Mouse (Mus musculus): ENCODE data around the gene Rbm47.

Rbm47 gene

DNA sequence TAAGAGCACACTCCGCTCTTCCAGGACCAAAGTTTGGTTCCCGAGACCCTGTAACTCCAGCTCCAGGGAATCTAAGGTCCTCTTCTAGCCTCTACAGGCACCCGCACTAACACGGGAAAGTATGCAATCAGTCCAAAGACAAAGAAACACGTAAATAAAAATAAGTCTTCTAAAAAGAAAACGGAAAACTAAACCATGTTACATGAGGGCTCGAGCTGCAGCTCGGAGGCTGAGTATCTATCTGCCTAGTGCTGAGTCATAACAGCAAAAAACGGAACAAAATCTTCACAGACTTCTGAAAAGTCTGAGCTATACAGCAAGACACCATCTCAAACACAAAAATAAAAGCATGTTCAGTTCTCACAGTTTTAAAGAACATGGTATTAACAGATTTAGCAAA, 86.0 kb downstream of the Rbm47 start:
- DNase-seq (ENCODE audit: low read depth, low spot score) = no peak

DNA sequence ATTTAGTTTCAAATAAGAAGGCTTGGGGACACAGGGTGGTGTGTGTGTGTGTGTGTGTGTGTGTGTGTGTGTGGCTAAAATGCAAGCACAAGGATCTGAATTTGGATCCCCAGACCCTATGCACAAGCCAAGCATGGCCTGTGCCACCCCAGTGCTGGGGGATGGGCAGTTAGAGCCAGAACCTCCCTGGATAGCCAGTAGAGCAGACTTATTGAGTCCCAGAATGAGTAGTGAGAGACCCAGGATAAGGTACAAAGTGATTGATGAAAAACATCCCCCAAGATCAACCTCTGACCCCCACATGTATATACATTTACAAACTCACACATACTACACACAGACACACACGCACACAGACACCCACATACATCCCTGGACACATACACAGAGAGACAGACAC, 86.6 kb downstream of the Rbm47 start:
- no peak for DNase-seq (ENCODE audit: low read depth, low spot score)

DNA sequence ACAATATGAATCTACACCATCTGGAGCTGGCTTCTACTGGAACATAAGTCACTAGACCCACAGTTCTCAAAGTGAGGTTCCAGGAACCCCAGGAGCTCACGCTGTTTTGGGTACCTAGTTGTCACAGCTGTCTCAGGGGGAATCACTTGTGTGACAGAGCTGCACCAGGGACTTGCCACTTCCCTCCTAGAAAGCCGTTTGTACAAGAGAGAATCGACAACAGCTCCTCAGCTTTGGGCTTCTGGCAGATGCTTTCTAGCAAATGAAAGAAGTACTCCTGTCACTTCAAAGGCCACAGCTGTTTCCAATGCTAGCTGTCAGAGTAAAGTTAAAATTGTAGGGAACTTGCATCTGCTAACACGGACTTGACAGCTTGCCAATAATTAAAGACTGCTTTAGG, 87.4 kb downstream of the Rbm47 start:
- DNase-seq (ENCODE audit: low read depth, low spot score) = no peak

DNA sequence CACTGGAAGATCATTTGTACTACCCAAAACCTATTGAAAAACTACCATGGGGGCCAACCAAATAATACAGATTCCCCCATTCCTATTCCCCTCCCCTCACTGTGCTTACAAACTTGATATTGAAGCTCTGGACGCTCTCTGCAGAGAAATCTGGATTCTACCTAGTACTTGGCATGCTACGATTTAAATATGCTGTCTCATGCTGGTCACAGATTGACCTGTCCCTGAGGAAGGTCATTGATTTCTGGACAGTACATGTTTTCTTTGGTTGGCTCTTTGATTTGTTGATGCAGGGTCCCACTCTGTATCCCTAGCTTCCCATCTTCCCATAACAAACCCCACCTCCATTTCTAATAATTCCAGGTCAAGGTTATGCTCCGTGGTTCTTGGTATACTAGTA, 88.4 kb downstream of the Rbm47 start:
- no peak for DNase-seq (ENCODE audit: low read depth, low spot score)

DNA sequence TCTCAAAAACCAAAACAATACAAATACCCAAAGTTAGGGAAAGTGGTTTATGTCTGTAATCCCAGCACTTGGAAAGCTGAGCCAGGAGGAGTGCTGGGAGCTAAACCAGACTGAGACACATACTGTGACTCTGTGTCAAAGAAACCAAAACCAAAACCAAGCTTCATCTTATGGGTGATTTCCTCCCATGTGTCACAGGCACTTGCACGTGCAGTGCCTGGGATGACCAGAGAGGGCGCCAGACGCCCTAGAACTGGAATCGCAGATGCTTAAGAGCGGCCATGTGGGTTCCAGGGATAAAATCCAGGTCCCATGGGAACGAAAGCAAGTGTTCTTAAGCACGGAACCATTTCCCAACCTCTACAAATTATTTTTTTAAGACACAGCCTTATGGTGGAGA, 89.6 kb downstream of the Rbm47 start:
- no peak for DNase-seq (ENCODE audit: low read depth, low spot score)

DNA sequence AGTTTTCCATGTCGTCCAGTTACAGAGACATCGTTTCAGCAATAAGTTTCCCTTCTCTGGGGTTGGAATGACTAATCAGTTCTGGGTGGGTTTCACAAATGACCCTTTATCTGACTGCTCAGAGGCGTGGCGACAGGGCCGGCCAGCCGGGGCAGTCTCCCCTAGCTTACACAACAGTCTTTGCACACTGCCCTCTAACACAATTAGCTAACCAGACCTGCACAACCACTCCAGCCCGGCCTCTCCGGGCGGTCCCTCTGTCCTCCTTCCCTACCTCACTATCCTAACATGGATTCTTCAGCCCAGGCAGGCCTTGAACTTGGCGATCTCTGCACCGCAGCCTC, 90.7 kb downstream of the Rbm47 start:
- DNase-seq (ENCODE audit: low read depth, low spot score) = no peak

DNA sequence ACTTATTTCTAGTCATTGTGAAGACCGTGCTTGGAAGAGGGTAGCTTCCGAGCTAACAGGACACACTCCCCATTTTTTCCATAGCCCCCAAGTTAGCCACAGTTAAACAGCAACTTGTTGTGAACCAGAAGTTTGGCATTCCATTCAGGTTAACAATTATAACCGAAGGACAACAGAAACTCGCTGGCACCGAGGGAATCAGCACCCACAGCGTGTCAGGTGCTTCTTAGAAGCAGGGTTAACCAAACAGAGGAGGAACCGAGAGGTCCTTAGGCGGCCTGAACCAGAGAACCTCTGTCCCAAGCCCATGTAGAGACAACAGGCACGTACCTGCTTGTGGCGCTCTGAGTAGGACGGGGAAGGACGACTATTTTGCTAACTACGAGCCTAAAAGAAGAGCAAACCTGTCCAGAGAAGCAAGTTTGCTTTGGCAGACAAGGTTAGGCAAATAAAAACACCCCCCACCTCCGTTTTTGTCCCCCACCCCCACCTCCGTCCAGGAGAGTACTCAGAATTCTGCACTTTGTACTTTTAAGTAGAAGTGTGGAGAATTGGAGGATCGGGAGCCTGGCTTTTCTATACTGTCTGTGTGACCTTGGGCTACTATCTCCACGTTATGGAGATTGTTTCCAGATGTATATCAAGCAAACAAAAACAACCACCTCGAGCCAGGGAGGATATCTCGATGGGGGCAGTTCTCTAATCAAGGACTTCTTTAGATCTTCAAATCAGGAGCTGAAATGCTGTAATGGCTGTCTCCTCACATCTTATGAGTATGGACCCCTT, 91.3 kb downstream of the Rbm47 start:
- no peak for DNase-seq (ENCODE audit: low read depth, low spot score)

DNA sequence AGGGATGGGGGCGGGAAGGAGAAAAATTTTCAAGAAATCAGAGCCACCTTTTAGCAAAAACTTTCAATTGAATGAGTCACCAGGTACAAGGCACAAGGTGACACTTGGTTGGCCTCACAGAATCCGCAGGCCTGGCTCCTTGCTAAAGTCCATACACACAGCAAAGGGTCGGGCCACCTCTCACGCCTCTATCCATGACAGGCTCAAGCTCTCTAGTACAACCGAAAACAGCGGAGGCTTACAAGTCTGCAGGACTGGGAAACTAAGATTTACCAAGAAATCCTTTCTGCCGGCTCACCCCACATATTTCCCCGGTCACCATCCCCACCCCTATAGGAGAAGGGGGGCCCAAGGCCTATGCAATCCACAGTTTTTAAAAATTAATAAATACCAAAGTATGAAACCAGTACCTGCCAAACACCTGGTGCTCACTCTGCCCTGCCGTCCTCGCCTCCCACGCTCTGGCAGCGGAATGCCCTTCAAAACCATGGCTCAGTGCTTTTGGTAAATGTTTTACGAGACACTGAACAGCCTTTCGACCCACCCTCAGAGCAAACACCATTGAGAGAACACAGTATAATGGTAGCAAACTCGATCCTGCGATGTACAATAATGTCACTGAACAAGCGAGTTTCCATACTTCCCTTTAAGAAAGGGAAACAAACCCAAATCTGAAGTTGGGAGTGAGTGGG, 92.2 kb downstream of the Rbm47 start:
- DNase-seq (ENCODE audit: low read depth, low spot score) = no peak

DNA sequence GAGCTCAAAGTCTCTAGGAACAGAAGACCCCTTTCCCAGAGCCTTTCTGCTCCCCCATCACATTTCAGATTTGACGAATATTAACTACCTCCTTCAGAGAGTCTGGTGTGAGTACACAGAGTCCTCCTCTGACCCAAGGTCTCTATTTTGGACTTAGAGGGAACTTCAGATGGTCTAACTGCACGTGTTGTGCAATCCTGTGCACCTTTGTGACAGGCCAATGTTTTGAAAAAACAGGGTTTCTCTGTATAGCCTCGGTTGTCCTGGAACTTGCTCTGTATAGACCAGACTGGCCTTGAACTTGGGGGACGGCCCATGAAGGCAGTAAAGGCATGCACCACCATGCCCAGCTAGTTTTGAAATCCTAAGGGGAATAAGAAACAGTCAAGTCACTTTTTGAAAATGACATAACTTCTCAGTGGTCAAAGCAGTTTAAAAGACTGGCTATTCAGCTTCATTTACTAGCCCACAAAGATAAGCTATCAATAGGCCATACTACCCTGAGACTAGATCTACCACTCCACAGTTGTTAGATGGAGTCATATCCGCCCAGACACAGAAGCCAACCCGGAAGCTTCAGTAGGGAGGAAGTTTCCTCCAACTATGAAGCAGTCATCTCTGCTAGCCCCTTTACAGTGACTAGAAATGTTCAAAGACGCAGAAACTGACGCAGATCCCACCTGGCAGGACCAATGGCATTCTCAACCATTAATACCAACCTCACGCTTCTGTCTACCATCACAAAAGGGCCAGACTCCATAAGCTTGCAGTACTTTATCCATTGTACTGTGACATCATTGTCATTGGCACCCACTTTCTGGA, 93.3 kb downstream of the Rbm47 start:
- no peak for DNase-seq (ENCODE audit: low read depth, low spot score)

DNA sequence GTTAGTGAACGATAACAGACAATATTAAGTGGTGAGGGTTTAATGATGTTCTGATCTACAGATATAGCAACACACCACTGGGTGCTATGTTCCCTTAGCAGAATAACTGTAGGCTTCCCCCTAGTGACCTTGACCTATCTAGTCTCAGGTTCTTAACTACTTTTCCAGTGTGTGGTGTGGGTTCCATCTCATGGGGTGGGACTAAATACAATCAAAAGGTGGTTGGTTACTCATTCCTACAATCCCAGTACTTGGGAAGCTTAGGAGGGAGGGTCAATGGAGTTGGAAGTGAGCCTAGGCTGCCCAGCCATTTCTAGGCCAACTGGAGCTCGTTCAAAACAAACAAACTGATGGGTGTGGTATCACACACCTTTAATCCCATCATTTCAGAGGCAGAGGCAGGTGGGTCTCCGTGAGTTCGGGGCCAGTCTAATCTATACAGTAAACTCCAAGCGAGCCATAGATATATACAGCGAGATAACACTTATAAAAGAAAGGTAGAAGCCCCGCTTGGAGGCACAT, 94.4 kb downstream of the Rbm47 start:
- no peak for DNase-seq (ENCODE audit: low read depth, low spot score)

DNA sequence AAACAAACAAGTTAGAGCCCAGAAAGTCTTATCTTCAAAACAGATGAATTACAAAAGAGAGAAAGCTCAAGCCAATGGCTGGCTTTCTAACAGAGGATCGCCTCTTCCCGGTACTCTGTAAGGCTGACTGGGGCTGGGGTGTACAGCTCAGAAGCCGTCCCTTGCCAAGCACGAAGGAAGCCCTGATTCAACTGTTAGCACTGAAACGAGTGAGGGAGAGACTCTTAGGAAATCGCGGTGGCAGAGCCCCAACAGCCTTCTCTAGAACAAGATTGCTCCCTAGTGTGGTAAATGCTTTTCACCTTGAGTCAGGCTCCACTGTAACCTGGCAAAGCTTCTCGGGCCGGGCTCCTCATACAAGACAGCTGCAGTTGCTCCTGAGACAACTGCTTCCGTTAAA, 95.5 kb downstream of the Rbm47 start:
- DNase-seq (ENCODE audit: low read depth, low spot score) = no peak

DNA sequence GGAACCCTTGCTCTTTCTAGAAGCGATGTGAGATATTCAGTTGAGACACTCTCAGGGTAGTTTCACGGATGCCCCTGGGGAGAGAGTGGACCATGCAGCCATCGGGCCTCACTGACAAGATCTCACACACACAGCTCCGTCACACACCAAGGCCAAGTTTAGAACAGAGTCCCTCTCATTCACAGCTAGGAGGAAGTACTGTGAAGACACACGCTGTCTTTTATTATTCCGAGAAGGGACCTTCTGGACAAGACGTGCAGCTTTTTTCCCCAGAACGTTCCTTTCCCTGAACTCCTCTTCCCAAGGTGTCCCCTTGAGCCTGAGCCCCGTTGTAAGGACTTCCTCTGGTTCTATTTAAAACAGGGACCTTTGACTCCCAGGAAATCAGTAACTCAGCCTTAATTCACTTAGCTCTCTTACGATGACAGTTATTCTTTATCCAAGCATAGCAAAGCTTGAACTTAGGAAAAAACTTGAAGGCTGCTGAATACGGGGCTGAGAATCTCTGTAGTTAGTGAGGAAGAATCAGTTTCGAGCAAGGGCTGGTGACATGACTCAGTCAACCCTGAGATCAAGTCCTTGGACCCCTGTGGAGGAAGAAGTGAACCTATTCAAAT, 96.1 kb downstream of the Rbm47 start:
- no peak for DNase-seq (ENCODE audit: low read depth, low spot score)

DNA sequence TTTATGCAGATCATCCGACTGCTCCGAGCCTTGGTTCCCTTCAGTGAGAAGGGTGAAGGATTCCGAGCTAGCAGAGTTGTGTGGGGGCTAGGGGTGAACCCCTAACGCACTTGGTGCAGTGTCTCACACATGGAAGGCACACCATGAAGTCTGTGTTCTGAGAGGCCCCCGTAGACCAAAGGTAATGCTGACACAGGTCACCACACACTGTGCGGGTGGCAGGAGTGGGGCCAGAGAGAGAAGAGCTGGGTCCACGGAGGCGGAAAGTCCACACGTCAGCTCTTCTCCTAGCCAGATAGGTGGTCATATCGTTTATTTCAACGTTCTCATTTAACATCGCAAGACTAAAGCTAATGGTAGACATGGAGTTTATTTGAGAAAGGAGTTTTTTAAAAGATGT, 97.0 kb downstream of the Rbm47 start:
- DNase-seq (ENCODE audit: low read depth, low spot score) = no peak

DNA sequence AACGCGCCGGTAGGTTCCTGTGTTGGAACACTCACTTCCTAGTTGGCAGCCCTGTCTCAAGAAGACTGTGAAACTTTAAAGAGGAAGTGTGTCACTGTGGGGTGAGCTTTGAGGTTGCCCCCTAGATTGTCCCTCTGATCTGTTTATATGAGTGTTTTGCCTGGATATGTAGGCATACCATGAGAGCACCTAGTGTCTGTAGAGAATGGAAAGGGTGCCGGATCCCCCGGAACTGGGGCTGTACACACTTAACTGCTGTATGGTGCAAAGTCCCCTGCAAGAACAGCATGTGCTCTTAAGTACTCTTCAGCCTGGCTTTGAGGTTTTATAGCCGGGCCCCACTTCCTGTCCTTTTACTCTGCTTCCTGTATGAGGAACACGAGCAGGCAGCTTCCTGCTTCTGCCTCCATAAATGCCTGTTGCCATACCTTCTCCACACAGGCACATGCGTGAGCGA, 97.9 kb downstream of the Rbm47 start:
- no peak for DNase-seq (ENCODE audit: low read depth, low spot score)

DNA sequence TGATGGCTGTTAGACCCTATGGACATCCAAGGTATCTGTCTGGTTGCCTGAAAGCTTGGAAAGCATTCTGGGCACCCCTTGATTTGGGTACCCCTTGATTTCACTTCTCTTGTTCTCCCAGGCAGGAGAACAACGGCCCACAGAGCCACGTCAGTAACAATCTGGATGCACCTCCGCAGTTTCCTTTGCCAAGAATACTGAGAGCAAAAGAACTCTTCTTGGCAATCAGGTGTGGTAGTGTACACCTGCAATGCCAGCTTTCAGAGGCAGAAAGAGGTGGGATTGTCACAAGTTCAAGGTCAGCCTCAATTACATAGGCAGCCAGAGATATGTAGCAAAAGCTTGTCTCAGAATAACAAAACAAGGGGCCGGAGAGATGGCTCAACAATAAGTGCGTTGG, 98.7 kb downstream of the Rbm47 start:
- DNase-seq (ENCODE audit: low read depth, low spot score) = no peak

DNA sequence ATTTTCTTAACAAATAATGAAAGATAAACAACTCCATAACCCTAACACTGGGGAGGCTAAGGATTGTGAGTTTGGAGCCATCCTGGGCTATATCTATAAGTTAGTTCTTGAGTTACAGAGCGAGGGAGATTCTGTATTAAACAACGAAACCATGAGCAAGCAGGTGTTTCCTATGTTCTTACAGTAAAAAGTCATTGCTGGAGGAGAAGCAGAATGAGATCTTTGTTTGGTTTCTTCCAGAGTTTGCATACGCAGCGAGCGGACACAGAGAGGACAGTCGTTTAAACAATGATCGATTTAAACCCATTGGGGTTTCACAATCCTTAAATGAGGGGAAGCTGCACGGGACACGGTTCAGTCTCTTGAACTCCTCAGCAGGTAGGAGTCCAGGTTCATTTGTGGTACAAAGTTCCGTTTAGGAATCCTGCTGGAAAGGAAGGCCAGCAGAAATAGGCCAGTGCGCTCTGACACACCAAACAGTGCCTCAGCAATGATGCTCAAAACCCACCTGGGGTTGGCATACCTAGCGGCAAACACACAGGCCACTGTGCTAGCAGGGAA, 99.2 kb downstream of the Rbm47 start:
- DNase-seq (ENCODE audit: low read depth, low spot score) = no peak

DNA sequence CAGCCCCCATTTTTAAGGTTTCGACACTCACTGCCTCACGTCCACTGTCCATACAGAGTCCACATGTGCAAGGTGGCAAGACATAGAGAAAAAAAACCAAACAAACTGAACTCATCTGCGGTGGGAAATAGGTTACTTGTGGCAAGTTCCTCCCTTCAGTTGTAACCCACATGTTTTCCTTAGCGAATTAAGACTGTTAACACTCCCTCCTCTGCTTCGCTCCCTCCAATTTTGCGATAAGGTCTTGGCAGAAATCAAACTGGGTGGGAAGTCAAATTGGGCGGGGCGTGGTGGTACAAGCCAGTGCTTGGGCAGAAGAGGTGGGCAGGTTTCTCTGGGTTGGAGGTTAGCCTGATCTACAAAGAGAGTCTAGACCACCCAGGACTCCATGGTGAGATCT, 101.2 kb downstream of the Rbm47 start:
- DNase-seq (ENCODE audit: low read depth, low spot score) = no peak

DNA sequence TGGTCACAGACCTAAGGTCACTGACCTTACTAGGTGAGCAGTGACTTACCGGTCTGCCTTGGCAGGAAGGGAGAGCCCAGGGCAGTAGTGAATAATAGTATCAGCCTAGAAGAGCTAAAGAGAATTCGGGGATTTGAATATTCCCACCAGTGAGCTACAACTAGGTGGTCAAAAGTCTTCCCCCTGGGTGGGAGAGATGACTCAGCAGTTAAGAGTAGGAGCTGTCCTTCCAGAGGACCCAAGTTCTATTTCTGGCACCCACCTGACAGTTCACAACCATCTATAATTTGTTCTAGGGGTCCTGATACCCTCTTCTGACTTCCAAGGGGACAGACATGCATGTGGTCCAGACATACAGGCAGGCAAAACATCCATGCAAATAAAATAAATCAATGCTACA, 102.6 kb downstream of the Rbm47 start:
- DNase-seq (ENCODE audit: low read depth, low spot score) = no peak

DNA sequence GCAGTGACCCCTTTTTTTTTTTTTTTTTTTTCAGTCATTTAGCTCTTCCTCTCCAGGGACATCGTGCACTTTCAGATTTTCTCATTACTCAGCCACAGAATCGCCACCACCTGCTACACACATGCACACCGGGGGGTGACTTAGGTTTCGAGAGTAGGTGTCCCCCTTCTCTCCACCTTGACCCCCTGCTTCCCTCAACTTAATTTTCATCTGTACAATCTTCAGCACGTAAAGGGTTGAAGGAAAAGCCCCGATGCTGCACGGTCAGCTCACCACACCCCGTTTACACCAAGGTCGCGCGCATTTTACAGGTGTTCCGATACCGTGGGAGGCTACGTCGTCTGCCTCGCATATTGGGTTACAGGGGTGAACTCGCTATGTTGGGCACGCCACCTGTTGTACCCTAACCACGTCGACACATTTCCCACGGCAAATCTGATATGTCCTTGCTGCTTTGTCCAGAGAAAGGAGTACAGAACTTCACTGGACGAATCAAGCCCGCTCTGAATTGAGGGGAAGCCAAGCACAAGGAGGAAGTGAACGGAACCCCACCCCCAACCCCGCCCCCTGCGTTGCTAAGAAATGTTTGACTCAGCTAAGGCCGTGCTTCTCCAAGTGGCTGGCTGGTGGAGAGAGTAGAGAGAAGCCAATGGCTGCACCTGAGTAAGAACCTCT, 103.3 kb downstream of the Rbm47 start:
- DNase-seq (ENCODE audit: low read depth, low spot score) = no peak

DNA sequence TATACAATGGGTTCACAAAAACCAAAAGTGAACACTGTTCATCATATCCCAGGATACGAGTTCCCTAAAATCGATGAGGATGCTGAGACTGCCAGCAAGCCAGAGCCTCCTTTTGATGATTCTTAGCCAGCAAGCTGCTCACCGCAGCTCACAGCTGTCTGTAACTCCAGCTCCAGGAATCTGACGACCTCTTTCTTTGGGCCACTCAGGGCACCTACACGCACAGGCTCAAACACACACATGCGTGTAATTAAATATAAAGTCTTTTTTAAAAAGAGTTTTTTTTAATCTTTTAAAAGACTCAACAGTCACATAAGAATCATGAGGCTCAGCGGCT, 103.8 kb downstream of the Rbm47 start:
- no peak for DNase-seq (ENCODE audit: low read depth, low spot score)
